Mouse (Mus musculus) midbrain, embryonic 11.5 days (tissue): ENCODE data around the gene B3gnt8. TPM values are rescaled to one million over a fixed set of nuclear protein-coding genes. Genes with fewer than 3 reads are reported as not detected.

Experiments used
- ATAC-seq: fragments of 200-750 bp; cut with Nextera tagmentation; 2 replicates; pipeline ENCODE4 v1.8.0; 2017; ENCODE audit warnings: moderate TSS enrichment, moderate library complexity; ENCODE audit not compliant: low FRiP score
- DNase-seq: peaks from one replicate; pipeline ENCODE4 v3.0.0; 2015; ENCODE audit warnings: low spot score; ENCODE audit errors: missing footprints
- H3K27ac ChIP-seq: fragments of 300-500 bp; sonication (generic); 2 replicates; pipeline ENCODE4 v1.5.1; 2014; ENCODE audit warnings: low read depth, low read length
- H3K27me3 ChIP-seq: fragments of 300-500 bp; sonication (generic); 2 replicates; pipeline ENCODE4 v1.6.1; 2014; ENCODE audit warnings: mild to moderate bottlenecking, low read length, moderate library complexity, mixed read lengths; ENCODE audit not compliant: control insufficient read depth, insufficient read depth
- H3K36me3 ChIP-seq: fragments of 300-500 bp; sonication (generic); 2 replicates; pipeline ENCODE4 v1.6.1; 2014; ENCODE audit warnings: mild to moderate bottlenecking, low read length, moderate library complexity, mixed read lengths; ENCODE audit not compliant: control insufficient read depth, insufficient read depth
- H3K4me1 ChIP-seq: fragments of 300-500 bp; sonication (generic); 2 replicates; pipeline ENCODE4 v1.6.1; 2014; ENCODE audit warnings: low read length; ENCODE audit not compliant: control insufficient read depth, insufficient read depth
- H3K4me2 ChIP-seq: fragments of 300-500 bp; sonication (generic); 2 replicates; pipeline ENCODE4 v1.6.1; 2014; ENCODE audit warnings: mild to moderate bottlenecking, moderate library complexity
- H3K4me3 ChIP-seq: fragments of 300-500 bp; sonication (generic); 2 replicates; pipeline ENCODE4 v1.5.1; 2014; ENCODE audit warnings: low read depth, low read length
- H3K9ac ChIP-seq: fragments of 300-500 bp; sonication (generic); 2 replicates; pipeline ENCODE4 v1.6.1; 2014; ENCODE audit warnings: low read length
- H3K9me3 ChIP-seq: fragments of 300-500 bp; sonication (generic); 2 replicates; pipeline ENCODE4 v1.6.1; 2016; ENCODE audit warnings: low read length; ENCODE audit not compliant: control insufficient read depth
- whole genome bisulfite sequencing: fragments of 180-500 bp; shearing (Covaris S2); extraction: QIAGEN DNeasy Blood & Tissue Kit; methylation state at CpG from one replicate; pipeline ENCODE4 v1.1.7; 2014; 5-methylcytosine and 5-hydroxymethylcytosine counted together
- polyA plus RNA-seq: library from polyadenylated mRNA; unstranded; fragments of >200 nt; fragmentation: Nextera tagmentation; extraction: Ambion mirVana; gene quantifications from 2 replicates; pipeline ENCODE4 v1.2.1, GENCODE M21; 2014

The B3gnt8 gene
- polyA plus RNA-seq, 1 experiment from 2014 or later: 0.36 TPM

DNA sequence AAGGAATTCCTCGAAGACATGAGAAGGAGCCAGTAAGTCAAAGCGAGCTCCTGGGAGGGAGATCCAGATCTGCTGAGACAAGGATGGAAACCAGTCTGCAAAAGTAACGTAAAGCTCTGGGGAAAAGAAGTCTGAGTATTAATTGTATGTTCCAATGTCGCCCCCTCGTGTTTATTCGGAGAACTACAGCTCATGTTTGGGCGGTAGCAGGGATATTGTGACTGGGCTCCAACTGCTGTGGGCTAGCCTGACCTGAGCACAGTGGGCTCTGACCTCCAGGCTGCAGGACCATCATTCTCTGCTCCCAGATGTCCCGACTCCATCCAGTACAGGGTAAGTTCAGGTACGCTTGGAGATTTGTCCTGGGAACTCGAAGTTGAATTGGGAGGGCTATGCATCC is 26.8 kb upstream of the B3gnt8 start:
- H3K9ac ChIP-seq: no peak overlapping the region
- no peak overlapping the region for H3K27ac ChIP-seq
- DNase-seq (peak; percentile 99), ATAC-seq (peak; percentile 57; the same call in 1 of the 2 replicates)
- no peaks in the 10 kb centered on the region for H3K36me3 ChIP-seq
- H3K4me1 ChIP-seq: no peaks in the 10 kb centered on the region
- H3K4me2 ChIP-seq: no peak overlapping the region
- H3K9me3 ChIP-seq: no peaks in the 10 kb centered on the region
- WGBS: 14% methylated on average over 10 of the region's 10 CpGs
- no peaks in the 10 kb centered on the region for H3K27me3 ChIP-seq
- H3K4me3 ChIP-seq: no peak overlapping the region

GRCm38 (mm10) chr7:25600666-25601065 is 25.8 kb upstream of the B3gnt8 start:
- H3K4me1 ChIP-seq: no peaks in the 10 kb centered on the region
- WGBS: 90% methylated on average over 11 of the region's 11 CpGs

GRCm38 (mm10) chr7:25601346-25601745 is 25.1 kb upstream of the B3gnt8 start:
- DNase-seq (no peak), ATAC-seq (no peak)
- WGBS: 93% methylated on average over 16 of the region's 16 CpGs
- H3K4me1 ChIP-seq: no peaks in the 10 kb centered on the region
- H3K4me2 ChIP-seq: no peak overlapping the region
- no peaks in the 10 kb centered on the region for H3K9me3 ChIP-seq
- H3K27ac ChIP-seq: no peak overlapping the region
- no peak overlapping the region for H3K9ac ChIP-seq
- H3K36me3 ChIP-seq: no peaks in the 10 kb centered on the region
- no peaks in the 10 kb centered on the region for H3K27me3 ChIP-seq
- H3K4me3 ChIP-seq: no peak overlapping the region

More at GRCm38 (mm10) chr7:25600666-25601065, 25.8 kb upstream of the B3gnt8 start:
- DNase-seq: no peak
- H3K9me3 ChIP-seq: no peaks in the 10 kb centered on the region
- H3K36me3 ChIP-seq: no peaks in the 10 kb centered on the region
- H3K4me2 ChIP-seq: no peak overlapping the region
- no peak overlapping the region for H3K9ac ChIP-seq
- H3K27me3 ChIP-seq: no peaks in the 10 kb centered on the region
- H3K4me3 ChIP-seq: no peak overlapping the region
- ATAC-seq: no peak
- no peak overlapping the region for H3K27ac ChIP-seq

GRCm38 (mm10) chr7:25606625-25607063 is 19.8 kb upstream of the B3gnt8 start:
- Histone ChIP-seq H3K27ac (no peak overlapping the region), H3K36me3 (no peaks in the 10 kb centered on the region), H3K4me1 (no peaks in the 10 kb centered on the region), H3K27me3 (no peaks in the 10 kb centered on the region), H3K4me3 (no peak overlapping the region), H3K4me2 (no peak overlapping the region), H3K9ac (no peak overlapping the region), H3K9me3 (no peaks in the 10 kb centered on the region)
- 81% methylated on average over 4 of the region's 4 CpGs for WGBS
- no peak for DNase-seq
- no peak for ATAC-seq

- Histone ChIP-seq H3K4me2 (no peak overlapping the region), H3K27me3 (no peaks in the 10 kb centered on the region), H3K36me3 (no peaks in the 10 kb centered on the region), H3K4me3 (no peak overlapping the region), H3K9me3 (no peaks in the 10 kb centered on the region), H3K4me1 (no peaks in the 10 kb centered on the region), H3K27ac (no peak overlapping the region), H3K9ac (no peak overlapping the region)
- no peak for DNase-seq
- no peak for ATAC-seq
- WGBS: 84% methylated on average over 2 of the region's 2 CpGs
Measured at GRCm38 (mm10) chr7:25607196-25607595, 19.3 kb upstream of the B3gnt8 start.

DNA sequence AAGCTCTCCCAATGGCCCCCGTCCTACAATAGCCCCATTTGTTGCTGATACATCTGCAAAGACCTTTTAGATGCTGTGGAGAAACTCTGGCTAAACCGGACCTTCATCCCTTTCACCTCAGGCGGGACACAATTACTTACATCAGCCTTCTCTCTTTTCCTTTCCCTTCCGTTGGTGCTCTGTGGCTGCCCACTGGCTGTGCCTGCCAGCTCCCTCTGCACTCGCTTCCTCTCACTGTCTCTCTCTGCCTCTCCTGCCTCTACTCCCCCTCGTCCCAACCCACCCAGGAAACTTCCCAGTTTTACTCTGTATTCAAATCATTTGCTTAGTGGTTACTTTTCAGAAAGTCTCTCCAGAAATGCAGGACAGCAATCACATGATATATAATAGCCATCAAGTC is 16.4 kb upstream of the B3gnt8 start:
- no peak overlapping the region for H3K4me3 ChIP-seq
- no peaks in the 10 kb centered on the region for H3K9me3 ChIP-seq
- H3K27me3 ChIP-seq: no peaks in the 10 kb centered on the region
- no peak overlapping the region for H3K4me2 ChIP-seq
- no peak overlapping the region for H3K9ac ChIP-seq
- no peaks in the 10 kb centered on the region for H3K36me3 ChIP-seq
- no peak overlapping the region for H3K27ac ChIP-seq
- DNase-seq (no peak), ATAC-seq (no peak)
- 45% methylated on average over 6 of the region's 6 CpGs for WGBS
- H3K4me1 ChIP-seq: no peaks in the 10 kb centered on the region

DNA sequence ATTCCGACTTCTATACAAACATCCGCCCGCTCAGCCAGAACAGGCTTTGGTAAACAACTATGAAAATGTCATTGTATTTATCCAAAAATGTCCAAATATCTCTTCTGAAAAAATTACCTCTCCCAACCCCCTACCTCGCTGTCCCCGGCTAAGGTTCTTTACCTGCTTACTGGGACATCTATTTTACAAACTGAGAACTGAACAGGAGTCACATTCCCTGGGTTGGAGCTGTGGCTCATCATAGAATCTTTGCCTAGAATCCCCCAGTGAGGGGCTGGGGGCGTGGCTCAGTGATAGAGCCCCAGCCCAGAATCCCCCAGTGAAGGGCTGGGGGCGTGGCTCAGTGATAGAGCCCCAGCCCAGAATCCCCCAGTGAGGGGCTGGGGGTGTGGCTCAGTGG is 15.0 kb upstream of the B3gnt8 start:
- Histone ChIP-seq H3K27ac (no peak overlapping the region), H3K27me3 (no peaks in the 10 kb centered on the region), H3K4me2 (no peak overlapping the region), H3K4me1 (no peaks in the 10 kb centered on the region), H3K4me3 (no peak overlapping the region), H3K9ac (no peak overlapping the region), H3K36me3 (no peaks in the 10 kb centered on the region), H3K9me3 (no peaks in the 10 kb centered on the region)
- no peak for DNase-seq
- 43% methylated on average over 7 of the region's 7 CpGs for WGBS
- no peak for ATAC-seq

GRCm38 (mm10) chr7:25614086-25614485 is 12.4 kb upstream of the B3gnt8 start:
- WGBS: 88% methylated on average over 5 of the region's 5 CpGs
- Histone ChIP-seq H3K27ac (no peak overlapping the region), H3K4me3 (no peak overlapping the region), H3K36me3 (no peaks in the 10 kb centered on the region), H3K9me3 (no peaks in the 10 kb centered on the region), H3K9ac (no peak overlapping the region), H3K27me3 (no peaks in the 10 kb centered on the region), H3K4me2 (no peak overlapping the region), H3K4me1 (no peaks in the 10 kb centered on the region; the same call in 1 of the 2 replicates)
- no peak for DNase-seq
- ATAC-seq: no peak

DNA sequence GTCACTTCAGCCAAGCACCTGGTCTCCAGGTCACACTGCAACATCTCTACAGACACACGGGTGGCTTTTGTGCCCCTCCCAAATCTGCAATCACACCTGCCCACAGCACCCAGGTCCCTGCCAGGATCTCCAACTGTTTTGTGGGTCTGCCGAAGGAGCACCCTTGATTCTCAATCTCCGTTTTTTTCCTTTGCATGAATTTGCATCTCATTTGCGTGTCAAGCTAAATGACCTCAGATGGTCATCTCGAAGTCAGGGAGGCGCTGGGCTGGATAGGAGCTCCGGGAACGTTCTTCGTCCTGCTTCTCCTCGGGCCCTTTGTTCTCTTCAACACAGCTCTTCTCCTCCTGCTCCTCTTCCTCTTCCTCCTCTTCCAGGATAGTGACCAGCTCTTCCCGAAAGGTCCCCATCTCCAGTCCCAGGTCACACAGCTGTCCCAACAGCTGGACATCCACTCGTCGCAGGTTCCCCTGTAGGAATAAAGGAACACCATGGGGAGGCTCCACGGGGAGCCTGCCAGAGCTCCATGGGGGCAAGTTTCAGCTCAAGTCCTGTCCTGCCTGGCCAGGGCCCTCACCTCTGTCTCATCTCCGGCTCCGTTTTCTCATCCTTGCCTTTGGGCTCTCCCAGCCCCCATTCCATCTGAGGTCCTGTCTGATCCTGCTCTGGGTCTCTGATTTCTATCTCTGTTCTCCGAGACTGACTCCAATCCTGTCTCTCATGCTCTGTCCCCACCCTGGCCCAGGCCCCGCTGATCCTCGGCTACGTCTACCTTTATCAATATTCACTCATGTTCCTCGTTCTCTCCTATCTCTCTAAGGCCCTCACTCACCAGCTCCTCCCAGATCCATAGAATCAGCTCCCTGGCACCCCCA is 11.4 kb upstream of the B3gnt8 start:
- no peaks in the 10 kb centered on the region for H3K27me3 ChIP-seq
- no peak overlapping the region for H3K4me2 ChIP-seq
- H3K36me3 ChIP-seq: no peaks in the 10 kb centered on the region
- no peak overlapping the region for H3K4me3 ChIP-seq
- no peak for ATAC-seq
- H3K9me3 ChIP-seq: no peaks in the 10 kb centered on the region
- no peak overlapping the region for H3K27ac ChIP-seq
- WGBS: 71% methylated on average over 21 of the region's 21 CpGs
- no peaks in the 10 kb centered on the region; the same call in 1 of the 2 replicates for H3K4me1 ChIP-seq
- no peak overlapping the region for H3K9ac ChIP-seq
- DNase-seq: no peak
